Mouse (Mus musculus): ENCODE results near the gene Esp15.
"Not testable (repeated sequence)": the region's sequence is repeated elsewhere in the genome, so short reads cannot be mapped to it uniquely, and the experiment has no call there.

The Esp15 gene

DNA sequence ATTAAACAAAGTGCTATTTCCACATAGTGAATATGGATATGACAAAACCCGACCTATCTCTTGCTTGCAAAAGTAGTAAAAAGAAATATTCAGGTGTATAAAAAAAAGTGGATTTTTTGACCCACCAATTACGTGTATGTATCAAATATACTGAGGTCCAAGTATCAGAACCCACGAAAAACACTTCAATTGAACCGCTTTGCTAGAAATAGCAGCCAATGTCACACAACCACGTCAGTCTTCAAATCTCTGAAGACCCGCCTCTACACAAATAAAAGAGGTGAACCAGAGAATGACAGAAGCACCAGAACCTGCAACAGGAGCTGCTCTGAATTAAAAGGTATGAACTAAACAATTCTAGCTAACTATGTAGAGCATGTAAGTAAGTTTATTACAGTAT, at the start of gene Esp15:
Esp15 (plus strand) TSS at position 301 of the 400 bp plus-strand sequence.
- not testable (repeated sequence) for DNase-seq (ENCODE audit: low spot score in 2 of 2)

DNA sequence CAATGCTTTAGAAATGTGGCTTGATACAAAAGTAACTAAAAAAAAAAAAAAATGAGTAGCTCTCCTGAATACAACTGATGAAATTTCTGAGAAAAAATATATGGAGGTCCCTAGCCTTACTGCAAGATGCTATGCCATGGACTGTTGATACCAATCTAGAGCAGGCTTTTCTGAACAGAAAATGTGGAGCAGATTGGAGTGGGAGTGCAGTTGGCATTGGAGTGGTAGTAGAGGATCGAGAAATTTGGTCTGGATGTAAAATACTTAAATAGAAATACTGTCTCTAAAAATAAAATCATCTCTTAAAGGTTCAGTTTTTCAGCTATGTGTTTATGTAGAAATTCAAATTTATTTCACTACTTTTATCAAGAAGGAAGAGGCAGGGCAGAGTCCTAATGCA, 49.2 kb upstream of the Esp15 start:
- no peak for DNase-seq (ENCODE audit: low spot score in 2 of 2)
